Mouse (Mus musculus) liver, embryonic 11.5 days (tissue): ENCODE data around the gene Serpinf1. TPM values are rescaled to one million over a fixed set of nuclear protein-coding genes. Genes with fewer than 3 reads are reported as not detected.

Experiments
- ATAC-seq: fragments of 200-750 bp; cut with Nextera tagmentation; replicated peaks from 2 replicates; pipeline ENCODE4 v1.8.0; 2017; ENCODE audit warnings: moderate number of reproducible peaks, mild to moderate bottlenecking, moderate TSS enrichment, moderate library complexity; ENCODE audit not compliant: low FRiP score
- DNase-seq: peaks from one replicate; pipeline ENCODE4 v3.0.0-alpha.2; 2017; ENCODE audit warnings: low spot score
- H3K27ac ChIP-seq: fragments of 300-500 bp; sonication (generic); 2 replicates; pipeline ENCODE4 v1.5.1; 2014; ENCODE audit warnings: mild to moderate bottlenecking, low read depth, low read length, control low read depth
- H3K27me3 ChIP-seq: fragments of 300-500 bp; sonication (generic); replicated peaks from 2 replicates; pipeline ENCODE4 v1.6.1; 2014; ENCODE audit warnings: low read length, mixed read lengths; ENCODE audit not compliant: control insufficient read depth, insufficient read depth
- H3K36me3 ChIP-seq: fragments of 300-500 bp; sonication (generic); 2 replicates; pipeline ENCODE4 v1.6.1; 2014; ENCODE audit warnings: mild to moderate bottlenecking, low read length, moderate library complexity, mixed read lengths; ENCODE audit not compliant: control insufficient read depth, insufficient read depth
- H3K4me1 ChIP-seq: fragments of 300-500 bp; sonication (generic); replicated peaks from 2 replicates; pipeline ENCODE4 v1.6.1; 2014; ENCODE audit warnings: low read length, mixed read lengths; ENCODE audit not compliant: control insufficient read depth, insufficient read depth
- H3K4me2 ChIP-seq: fragments of 300-500 bp; sonication (generic); 2 replicates; pipeline ENCODE4 v1.6.1; 2014; ENCODE audit warnings: mild to moderate bottlenecking, control low read depth, moderate library complexity
- H3K4me3 ChIP-seq: fragments of 300-500 bp; sonication (generic); 2 replicates; pipeline ENCODE4 v1.5.1; 2014; ENCODE audit warnings: low read depth, low read length, control low read depth
- H3K9ac ChIP-seq: fragments of 300-500 bp; sonication (generic); 2 replicates; pipeline ENCODE4 v1.6.1; 2014; ENCODE audit warnings: low read depth, low read length, control low read depth
- H3K9me3 ChIP-seq: fragments of 300-500 bp; sonication (generic); 2 replicates; pipeline ENCODE4 v1.6.1; 2016; ENCODE audit warnings: low read length, inconsistent platforms, mixed read lengths; ENCODE audit not compliant: control insufficient read depth
- WGBS: fragments of 180-500 bp; shearing (Covaris S2); extraction: QIAGEN DNeasy Blood & Tissue Kit; methylation state at CpG from one replicate; pipeline ENCODE4 v1.1.7; 2014; 5-methylcytosine and 5-hydroxymethylcytosine counted together
- polyA plus RNA-seq: library from polyadenylated mRNA; unstranded; fragments of >200 nt; fragmentation: Nextera tagmentation; extraction: Ambion mirVana; gene quantifications from 2 replicates; pipeline ENCODE4 v1.2.1, GENCODE M21; 2014

Gene Serpinf1
- polyA plus RNA-seq, 1 experiment from 2014 or later, result 217 TPM

DNA sequence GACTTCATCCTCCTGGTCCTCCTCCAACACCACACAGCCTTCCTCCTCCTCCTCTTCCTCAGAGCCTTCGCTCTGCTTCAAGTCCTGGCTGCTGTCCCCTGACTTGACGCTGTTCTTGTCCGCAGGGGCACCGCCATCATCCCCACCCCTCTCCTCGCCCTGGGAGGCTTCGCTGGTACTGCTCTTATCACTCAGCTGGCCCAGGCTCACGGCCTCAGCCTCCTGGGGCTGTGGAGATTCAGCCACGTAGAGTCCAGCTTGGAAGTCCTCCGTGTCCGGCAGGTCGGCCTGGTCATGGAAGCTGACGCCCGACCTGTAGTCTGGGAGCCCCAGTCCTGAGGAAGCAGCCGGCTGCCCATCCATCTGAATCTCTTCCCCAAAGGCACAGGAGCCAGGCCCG lies 28.4 kb upstream of the Serpinf1 start:
- no peaks in the 10 kb centered on the region for H3K9me3 ChIP-seq
- DNase-seq (no peak), ATAC-seq (no peak)
- H3K36me3 ChIP-seq, result peaks cover 20% of the 10 kb centered on the region
- 66% methylated on average over 15 of the region's 15 CpGs for WGBS
- peaks cover 56% of the 10 kb centered on the region for H3K4me1 ChIP-seq
- H3K27me3 ChIP-seq, result no peaks in the 10 kb centered on the region
- peak overlapping the region; percentile 63 for H3K9ac ChIP-seq
- peak overlapping the region; percentile 62 for H3K4me2 ChIP-seq
- H3K27ac ChIP-seq, result peak overlapping the region; percentile 96
- peak overlapping the region; percentile 34 for H3K4me3 ChIP-seq

DNA sequence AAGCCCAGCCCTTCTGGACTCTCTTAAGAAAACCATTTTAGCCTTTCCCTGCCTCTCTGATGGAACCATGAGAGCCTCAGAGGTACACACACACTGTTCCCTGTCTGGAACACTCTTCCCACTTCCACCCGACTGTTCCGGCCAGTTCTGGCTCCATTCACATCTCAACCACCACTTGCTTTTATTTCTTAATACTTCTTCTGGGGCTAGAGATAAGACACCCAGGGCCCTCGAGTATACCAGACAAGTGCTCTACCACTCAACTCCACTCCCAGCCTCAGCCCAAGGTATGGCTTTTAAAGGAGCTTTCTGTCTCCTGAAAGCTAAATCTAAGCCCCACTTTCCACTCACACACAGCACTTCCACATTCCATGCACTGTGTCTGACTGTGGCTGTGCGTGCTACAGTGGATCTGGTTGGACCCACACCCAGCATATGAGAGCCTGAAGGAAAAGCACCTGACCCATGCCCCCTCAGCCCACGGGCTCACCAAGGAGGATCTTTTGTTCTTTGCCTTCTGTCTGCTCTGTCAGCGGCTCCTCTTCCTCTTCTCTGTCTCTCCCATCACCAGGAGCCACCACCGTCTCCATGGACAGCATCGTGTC lies 27.9 kb upstream of the Serpinf1 start:
- ATAC-seq, result peak; percentile 74
- peak overlapping the region; percentile 34 for H3K4me3 ChIP-seq
- DNase-seq, result no peak

DNA sequence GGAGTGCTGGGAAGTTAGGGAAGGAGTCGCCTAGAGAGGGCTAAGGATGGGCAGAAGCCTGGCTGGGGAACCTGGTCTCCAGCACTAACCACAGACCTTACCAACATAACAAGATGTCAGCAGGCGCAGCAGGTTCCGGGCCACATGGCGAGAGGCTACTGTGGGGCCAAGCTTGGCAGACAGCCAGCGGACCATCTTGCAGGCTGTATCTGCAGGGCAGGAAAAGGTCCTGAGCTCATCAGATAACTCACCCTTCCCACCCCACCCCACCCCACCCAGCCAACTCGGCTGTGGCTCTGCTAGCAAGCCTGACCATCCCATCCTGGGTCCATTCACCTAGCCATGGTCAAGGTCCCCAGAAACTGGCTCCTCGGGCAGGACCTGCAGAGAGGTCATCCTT lies 27.2 kb upstream of the Serpinf1 start:
- 42% methylated on average over 7 of the region's 7 CpGs for WGBS
- H3K4me2 ChIP-seq, result peak overlapping the region; percentile 62
- peaks cover 20% of the 10 kb centered on the region for H3K36me3 ChIP-seq
- no peaks in the 10 kb centered on the region for H3K9me3 ChIP-seq
- DNase-seq (no peak), ATAC-seq (peak; percentile 71)
- H3K27me3 ChIP-seq, result no peaks in the 10 kb centered on the region
- peak overlapping the region; percentile 26 for H3K4me3 ChIP-seq
- peaks cover 49% of the 10 kb centered on the region for H3K4me1 ChIP-seq
- peak overlapping the region; percentile 68 for H3K9ac ChIP-seq
- H3K27ac ChIP-seq, result peak overlapping the region; percentile 96

More for the DNA sequence above, 27.9 kb upstream of the Serpinf1 start:
- H3K4me1 ChIP-seq, result peaks cover 56% of the 10 kb centered on the region
- H3K4me2 ChIP-seq, result peak overlapping the region; percentile 62
- 54% methylated on average over 8 of the region's 8 CpGs for WGBS
- H3K27ac ChIP-seq, result peak overlapping the region; percentile 96
- no peaks in the 10 kb centered on the region for H3K9me3 ChIP-seq
- no peaks in the 10 kb centered on the region for H3K27me3 ChIP-seq
- H3K9ac ChIP-seq, result peak overlapping the region; percentile 63
- H3K36me3 ChIP-seq, result peaks cover 20% of the 10 kb centered on the region

DNA sequence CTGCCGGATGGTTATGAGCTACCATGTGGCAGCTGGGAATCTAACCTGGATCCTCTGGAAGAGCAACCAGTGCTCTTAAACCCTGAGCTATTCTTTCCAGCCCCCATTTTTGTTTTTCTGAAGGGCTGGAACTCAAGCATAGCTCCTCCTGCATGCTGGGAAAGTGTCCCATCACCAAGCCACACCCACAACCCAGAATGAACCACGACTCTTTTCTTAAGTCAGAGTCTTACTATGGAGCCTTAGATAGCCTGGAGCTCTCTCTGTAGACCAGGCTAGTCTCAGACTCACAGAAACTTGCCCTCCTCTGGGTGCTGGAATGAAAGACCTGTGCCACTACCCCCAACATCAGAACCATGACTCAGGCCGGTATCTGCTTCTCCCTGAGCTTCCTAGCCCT lies 26.1 kb upstream of the Serpinf1 start:
- Histone ChIP-seq H3K4me3 (peak overlapping the region; percentile 26), H3K36me3 (peaks cover 20% of the 10 kb centered on the region), H3K9me3 (no peaks in the 10 kb centered on the region), H3K4me2 (peak overlapping the region; percentile 62), H3K27me3 (no peaks in the 10 kb centered on the region), H3K27ac (peak overlapping the region; percentile 96), H3K4me1 (peaks cover 41% of the 10 kb centered on the region), H3K9ac (peak overlapping the region; percentile 68)
- DNase-seq (no peak), ATAC-seq (0 out of 2 replicates have a peak, but pooled peaks have one; percentile 7)
- WGBS, result 69% methylated on average over 3 of the region's 3 CpGs

DNA sequence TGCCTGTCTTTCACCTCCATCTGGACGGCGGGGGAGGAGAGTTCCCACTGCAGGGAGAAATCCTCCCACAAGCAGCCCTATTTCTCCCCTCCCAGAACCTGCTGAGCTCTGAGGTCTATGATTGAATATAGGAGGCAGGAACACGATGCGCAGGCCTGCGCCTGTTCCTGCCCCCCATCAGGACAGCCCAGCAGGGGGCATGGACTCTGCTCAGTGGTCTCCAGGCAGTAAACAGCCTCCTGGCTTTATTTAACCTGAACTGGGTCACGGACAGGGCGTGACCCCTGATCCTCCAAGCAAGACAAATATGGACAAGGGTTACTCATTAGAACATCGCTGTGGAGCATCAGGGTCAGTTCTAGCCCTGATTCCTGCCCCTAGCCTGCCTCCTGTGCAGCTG lies 21.2 kb upstream of the Serpinf1 start:
- no peak for DNase-seq
- peak overlapping the region; percentile 31; the same call in 1 of the 2 replicates for H3K9ac ChIP-seq
- H3K36me3 ChIP-seq, result peaks cover 21% of the 10 kb centered on the region
- H3K4me1 ChIP-seq, result peaks cover 9% of the 10 kb centered on the region
- no peaks in the 10 kb centered on the region for H3K9me3 ChIP-seq
- peak overlapping the region; percentile 75 for H3K27ac ChIP-seq
- ATAC-seq, result peak; percentile 61
- WGBS, result 66% methylated on average over 8 of the region's 8 CpGs
- H3K27me3 ChIP-seq, result no peaks in the 10 kb centered on the region
- no peak overlapping the region for H3K4me2 ChIP-seq
- no peak overlapping the region for H3K4me3 ChIP-seq

DNA sequence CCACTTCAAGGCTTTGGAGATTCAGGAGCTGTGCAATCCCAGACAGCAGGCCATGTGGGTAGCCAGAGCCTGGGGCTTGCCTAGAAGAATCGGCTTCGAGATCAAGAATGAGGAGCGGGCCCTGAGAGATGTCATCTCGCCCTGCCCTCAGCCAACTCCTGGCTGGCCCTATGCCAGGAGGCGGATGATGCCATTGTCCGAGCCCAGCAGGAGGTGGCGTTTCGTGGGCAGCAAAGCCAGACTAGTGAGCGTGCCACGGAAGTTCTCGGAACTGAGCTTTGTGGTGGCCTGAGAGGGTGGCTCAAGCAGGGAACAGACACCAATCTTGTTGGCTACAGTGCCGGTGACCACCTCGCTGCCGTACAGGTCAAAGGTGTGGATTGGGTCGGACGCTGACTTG lies 19.1 kb upstream of the Serpinf1 start:
- Histone ChIP-seq H3K27me3 (no peaks in the 10 kb centered on the region), H3K9ac (no peak overlapping the region), H3K4me2 (no peak overlapping the region), H3K9me3 (no peaks in the 10 kb centered on the region), H3K27ac (no peak overlapping the region), H3K4me1 (0 out of 2 replicates have a peak, but pooled peaks cover 2% of the 10 kb centered on the region), H3K4me3 (no peak overlapping the region), H3K36me3 (peaks cover 8% of the 10 kb centered on the region)
- DNase-seq (no peak), ATAC-seq (no peak)
- 94% methylated on average over 16 of the region's 16 CpGs for WGBS

DNA sequence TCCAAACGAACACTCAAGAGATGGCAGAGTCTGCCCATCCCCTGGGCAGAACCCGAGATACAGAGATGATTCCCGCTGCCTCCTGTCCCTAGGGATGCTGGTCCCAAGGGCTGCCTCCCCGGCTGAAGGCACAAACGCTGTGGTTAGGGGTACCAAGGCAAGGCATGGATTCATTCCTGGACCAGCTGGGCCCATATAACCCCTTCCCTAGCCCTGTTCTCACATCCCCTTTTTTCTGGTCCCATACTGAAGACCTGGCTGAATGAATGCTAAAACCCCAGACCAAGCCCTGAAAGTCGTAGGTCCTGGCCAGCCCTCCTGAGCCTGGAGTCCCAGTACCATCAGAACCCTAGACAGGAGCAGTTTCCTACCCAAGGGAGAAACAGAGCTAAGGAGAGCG lies 18.5 kb upstream of the Serpinf1 start:
- H3K27me3 ChIP-seq, result no peaks in the 10 kb centered on the region
- 0 out of 2 replicates have a peak, but pooled peaks cover 2% of the 10 kb centered on the region for H3K4me1 ChIP-seq
- no peak for DNase-seq
- WGBS, result 76% methylated on average over 7 of the region's 7 CpGs
- H3K9ac ChIP-seq, result no peak overlapping the region
- no peak overlapping the region for H3K4me2 ChIP-seq
- no peak overlapping the region for H3K4me3 ChIP-seq
- H3K27ac ChIP-seq, result 0 out of 2 replicates have a peak overlapping the region, but pooled peaks have one; percentile 14
- H3K9me3 ChIP-seq, result no peaks in the 10 kb centered on the region
- peaks cover 9% of the 10 kb centered on the region for H3K36me3 ChIP-seq
- ATAC-seq, result no peak

DNA sequence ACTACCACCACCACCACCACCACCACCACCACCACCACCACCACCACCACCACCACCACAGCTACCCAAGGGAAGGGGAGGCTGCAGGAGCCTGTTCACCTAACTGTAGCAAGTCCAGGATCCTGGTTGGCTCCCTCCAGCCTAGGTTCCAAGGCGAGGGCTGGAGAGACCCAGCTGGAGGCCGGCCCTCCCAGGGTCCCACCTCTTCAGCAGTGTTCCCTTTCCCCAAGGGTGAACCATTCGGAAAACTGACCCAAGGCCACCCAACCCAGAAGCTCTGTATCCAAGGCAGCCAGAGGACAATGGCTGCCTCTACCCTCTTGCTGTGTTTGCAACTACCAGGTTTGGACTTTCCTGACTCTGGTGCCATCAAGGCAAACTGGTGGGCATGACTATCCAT lies 17.4 kb upstream of the Serpinf1 start:
- Histone ChIP-seq H3K27ac (no peak overlapping the region; the same call in 1 of the 2 replicates), H3K4me3 (no peak overlapping the region), H3K27me3 (no peaks in the 10 kb centered on the region), H3K36me3 (peaks cover 15% of the 10 kb centered on the region), H3K9me3 (no peaks in the 10 kb centered on the region), H3K9ac (no peak overlapping the region), H3K4me2 (no peak overlapping the region), H3K4me1 (0 out of 2 replicates have a peak, but pooled peaks cover 2% of the 10 kb centered on the region)
- WGBS, result 64% methylated on average over 3 of the region's 3 CpGs
- no peak for ATAC-seq
- no peak for DNase-seq

DNA sequence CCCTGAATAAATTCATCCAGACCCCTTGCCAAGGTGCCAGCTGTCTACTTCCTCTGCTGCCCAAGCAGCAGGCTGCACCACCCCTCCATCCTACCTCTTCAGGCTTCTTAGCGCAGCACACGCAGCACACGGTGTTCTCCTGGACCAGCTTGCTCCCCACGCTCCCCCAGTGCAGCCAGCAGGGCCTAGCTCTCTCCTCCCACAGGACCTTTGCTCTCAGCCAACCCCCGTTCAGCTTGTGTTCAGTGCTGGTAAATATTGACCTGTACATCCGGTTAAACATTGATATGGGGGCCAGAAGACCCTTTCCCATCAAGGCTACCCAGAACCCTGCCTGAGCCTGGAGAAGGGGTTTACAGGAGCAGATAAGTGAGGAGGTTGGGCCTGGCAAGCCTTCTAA lies 16.9 kb upstream of the Serpinf1 start, which contains the start of gene Serpinf2:
Serpinf2 (minus strand) TSS at position 229 of the 400 bp plus-strand sequence.
- Histone ChIP-seq H3K27me3 (no peaks in the 10 kb centered on the region), H3K4me1 (0 out of 2 replicates have a peak, but pooled peaks cover 2% of the 10 kb centered on the region), H3K9ac (peak within 1 kb of the TSS; percentile 55), H3K4me2 (peak within 1 kb of the TSS; percentile 50), H3K27ac (peak within 1 kb of the TSS; percentile 42), H3K9me3 (peaks cover 2% of the 10 kb centered on the region), H3K4me3 (peak within 1 kb of the TSS; percentile 44), H3K36me3 (peaks cover 19% of the 10 kb centered on the region)
- WGBS, result 66% methylated on average over 6 of the region's 6 CpGs
- DNase-seq, result no peak
- peak; percentile 51 for ATAC-seq
